Mouse (Mus musculus): ENCODE results near the gene Foxl1. TPM values are rescaled to one million over a fixed set of nuclear protein-coding genes. Genes with fewer than 3 reads are reported as not detected.

Foxl1 gene
- polyA plus RNA-seq, 1 experiment from 2014 or later, result 0.88 TPM

DNA sequence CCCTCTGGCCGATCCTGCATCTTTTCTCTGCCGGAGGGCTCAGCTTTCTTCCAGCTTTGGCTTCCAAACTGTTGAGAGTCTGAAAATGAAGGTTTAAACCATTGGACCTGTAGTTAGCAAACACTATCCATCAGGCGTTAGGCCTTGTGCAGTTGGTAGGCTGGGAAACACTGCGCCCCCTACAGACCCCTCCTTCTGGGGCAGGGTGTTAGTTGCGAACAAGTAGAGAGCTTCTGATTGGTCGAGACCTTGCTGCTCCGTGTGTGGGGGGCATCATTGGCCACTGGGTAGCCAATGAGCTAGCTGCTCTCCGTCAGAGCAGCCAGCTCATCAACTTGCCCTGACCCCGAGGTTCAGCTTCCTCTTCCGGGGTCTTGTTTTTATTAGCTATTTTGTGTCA, 46.4 kb downstream of the Foxl1 start:
- Histone ChIP-seq H3K9me3 (ENCODE audit: low read length) (no peaks in the 10 kb centered on the region), H3K4me2 (replicated peaks; ENCODE audit: low read depth, low read length) (no peak overlapping the region), H3K4me1 (ENCODE audit: insufficient read depth, low read depth, low read length) (0 out of 2 replicates have a peak, but pooled peaks cover 4% of the 10 kb centered on the region), H3K36me3 (ENCODE audit: insufficient read depth, low read length) (no peaks in the 10 kb centered on the region), H3K9ac (replicated peaks; ENCODE audit: low read depth) (no peak overlapping the region), H3K4me3 (ENCODE audit: low read depth, low read length) (no peak overlapping the region), H3K27me3 (replicated peaks; ENCODE audit: insufficient read depth, low read length) (no peaks in the 10 kb centered on the region; the same call in 1 of the 2 replicates), H3K27ac (ENCODE audit: low read length) (no peak overlapping the region)
- no peak for ATAC-seq
- WGBS, result 55% methylated on average over 10 of the region's 10 CpGs
- TF ChIP-seq CTCF (IDR thresholded peaks at IDR 0.05) (0 out of 2 replicates have a peak, but pooled peaks have one; percentile 3), EP300 (IDR thresholded peaks at IDR 0.05) (no peak)
- DNase-seq (ENCODE audit: low spot score), result no peak

GRCm38 (mm10) chr8:121174721-121175539, 47.2 kb downstream of the Foxl1 start:
- TF ChIP-seq EP300 (IDR thresholded peaks at IDR 0.05) (no peak), CTCF (IDR thresholded peaks at IDR 0.05) (no peak)
- H3K4me3 ChIP-seq (ENCODE audit: low read depth, low read length), result no peak overlapping the region
- ATAC-seq, result no peak
- H3K36me3 ChIP-seq (ENCODE audit: insufficient read depth, low read length), result no peaks in the 10 kb centered on the region
- H3K9ac ChIP-seq (replicated peaks; ENCODE audit: low read depth), result no peak overlapping the region
- no peak overlapping the region for H3K27ac ChIP-seq (ENCODE audit: low read length)
- no peaks in the 10 kb centered on the region for H3K9me3 ChIP-seq (ENCODE audit: low read length)
- peak; percentile 12 for DNase-seq (ENCODE audit: low spot score)
- WGBS, result 30% methylated on average over 28 of the region's 30 CpGs
- no peaks in the 10 kb centered on the region; the same call in 1 of the 2 replicates for H3K27me3 ChIP-seq (replicated peaks; ENCODE audit: insufficient read depth, low read length)
- no peak overlapping the region; the same call in 1 of the 2 replicates for H3K4me2 ChIP-seq (replicated peaks; ENCODE audit: low read depth, low read length)
- 0 out of 2 replicates have a peak, but pooled peaks cover 4% of the 10 kb centered on the region for H3K4me1 ChIP-seq (ENCODE audit: insufficient read depth, low read depth, low read length)

DNA sequence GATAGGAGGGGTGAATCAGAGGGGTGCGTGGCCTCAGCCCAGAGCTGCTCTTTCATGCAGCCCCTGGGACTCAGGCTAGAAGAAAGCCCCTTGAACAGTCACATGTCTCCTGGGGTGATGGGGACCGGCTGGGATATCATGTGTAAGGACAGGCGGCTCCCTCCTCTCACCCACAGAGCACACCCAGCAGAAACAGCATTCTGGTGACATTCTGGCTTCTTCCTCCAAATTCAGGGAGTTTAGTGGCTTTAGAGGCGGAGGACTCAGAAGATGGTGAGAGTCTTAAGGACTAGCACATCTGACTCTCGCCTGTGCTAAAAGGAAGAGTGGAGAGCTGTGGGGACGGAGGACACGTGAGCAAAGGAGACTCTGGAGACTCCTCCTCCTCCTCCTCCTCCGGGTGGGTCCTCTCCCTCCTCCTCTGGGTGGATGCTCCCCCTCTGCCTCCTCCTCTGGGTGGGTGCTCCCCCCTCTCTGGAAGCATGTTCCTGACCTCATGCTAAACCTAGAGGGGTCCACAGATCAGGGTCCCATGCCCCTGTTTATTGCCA, 47.9 kb downstream of the Foxl1 start:
- H3K4me1 ChIP-seq (ENCODE audit: insufficient read depth, low read depth, low read length), result 0 out of 2 replicates have a peak, but pooled peaks cover 4% of the 10 kb centered on the region

DNA sequence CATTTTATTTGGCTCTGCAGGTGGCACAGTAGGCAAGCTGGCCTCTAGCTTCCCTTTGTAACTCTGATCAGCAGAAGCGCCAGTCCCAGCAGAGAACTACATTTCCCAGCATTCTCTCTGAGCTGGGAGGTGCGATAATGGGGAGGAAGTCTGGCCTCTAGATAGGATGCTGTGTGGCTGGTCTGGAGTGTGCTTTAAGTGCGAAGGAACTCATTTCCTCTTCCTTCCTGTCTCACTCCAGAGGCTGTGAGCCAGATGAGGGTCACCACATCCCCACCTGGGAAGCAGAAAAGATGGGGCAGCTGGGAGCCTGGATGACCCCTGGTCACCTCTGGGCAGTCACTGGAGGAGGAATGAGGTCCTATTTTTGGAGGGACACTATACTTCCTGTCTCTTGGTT, 48.6 kb downstream of the Foxl1 start:
- no peak overlapping the region for H3K9ac ChIP-seq (replicated peaks; ENCODE audit: low read depth)
- DNase-seq (ENCODE audit: low spot score) (peak; percentile 41), ATAC-seq (peak; percentile 32; the same call in 1 of the 2 replicates)
- H3K4me2 ChIP-seq (replicated peaks; ENCODE audit: low read depth, low read length), result no peak overlapping the region
- H3K4me1 ChIP-seq (ENCODE audit: insufficient read depth, low read depth, low read length), result 0 out of 2 replicates have a peak, but pooled peaks cover 4% of the 10 kb centered on the region
- TF ChIP-seq CTCF (IDR thresholded peaks at IDR 0.05) (no peak), EP300 (IDR thresholded peaks at IDR 0.05) (peak; percentile 30; the same call in 1 of the 2 replicates)
- no peak overlapping the region for H3K27ac ChIP-seq (ENCODE audit: low read length)
- no peaks in the 10 kb centered on the region for H3K36me3 ChIP-seq (ENCODE audit: insufficient read depth, low read length)
- no peaks in the 10 kb centered on the region; the same call in 1 of the 2 replicates for H3K27me3 ChIP-seq (replicated peaks; ENCODE audit: insufficient read depth, low read length)
- no peak overlapping the region for H3K4me3 ChIP-seq (ENCODE audit: low read depth, low read length)
- 29% methylated on average over 3 of the region's 3 CpGs for WGBS
- no peaks in the 10 kb centered on the region for H3K9me3 ChIP-seq (ENCODE audit: low read length)

More for the DNA sequence above, 47.9 kb downstream of the Foxl1 start:
- no peak overlapping the region for H3K4me2 ChIP-seq (replicated peaks; ENCODE audit: low read depth, low read length)
- H3K27ac ChIP-seq (ENCODE audit: low read length), result no peak overlapping the region
- no peaks in the 10 kb centered on the region for H3K36me3 ChIP-seq (ENCODE audit: insufficient read depth, low read length)
- no peak overlapping the region for H3K4me3 ChIP-seq (ENCODE audit: low read depth, low read length)
- no peaks in the 10 kb centered on the region; the same call in 1 of the 2 replicates for H3K27me3 ChIP-seq (replicated peaks; ENCODE audit: insufficient read depth, low read length)
- no peaks in the 10 kb centered on the region for H3K9me3 ChIP-seq (ENCODE audit: low read length)
- TF ChIP-seq EP300 (IDR thresholded peaks at IDR 0.05) (no peak), CTCF (IDR thresholded peaks at IDR 0.05) (no peak)
- no peak overlapping the region for H3K9ac ChIP-seq (replicated peaks; ENCODE audit: low read depth)
- 77% methylated on average over 8 of the region's 8 CpGs for WGBS
- DNase-seq (ENCODE audit: low spot score) (no peak), ATAC-seq (no peak)

Small RNAs within 50 kb of the gene (microRNA-seq; reads per million reads assigned to microRNA genes)
- gene Gm27530, result not detected

Other genes with a start within 250 kb of the Foxl1 start
- 156 and 194 TPM in 2 replicates for gene Foxf1, start 43.6 kb upstream of the Foxl1 start, polyA plus RNA-seq (2015; fragmentation: Nextera tagmentation; extraction: Ambion mirVana)
- 36.1 and 37.7 TPM in 2 replicates for gene Mthfsd, start 19.5 kb upstream of the Foxl1 start, polyA plus RNA-seq (2015; fragmentation: Nextera tagmentation; extraction: Ambion mirVana)
- gene Foxc2, start 11.8 kb upstream of the Foxl1 start, polyA plus RNA-seq (2015; fragmentation: Nextera tagmentation; extraction: Ambion mirVana), result 0.47 and 0.58 TPM in 2 replicates